25 mouse cellular contexts compared by ENCODE assay signal in genomic region chr7:113626734-113627133, GRCm38 (mm10).
"Had no signal": no experiment of that assay in that cellular context is flagged by ENCODE, and none has a peak within 500 bp of the region (broad histone marks: within the 10 kb centered on the region; RNA-seq: fewer than 3 reads in every experiment).

No protein-coding gene starts in this region.

- H3K27me3 ChIP-seq: hindbrain, embryonic 13.5 days; hindbrain, embryonic 15.5 days; limb, embryonic 12.5 days; liver, embryonic 13.5 days; liver, embryonic 15.5 days had no signal

- H3K4me3 ChIP-seq: heart, adult 2 months; hindbrain, embryonic 13.5 days; hindbrain, embryonic 15.5 days; layer of hippocampus, adult 2 months; left cerebral cortex, adult 2 months; limb, embryonic 10.5 days; limb, embryonic 12.5 days; liver, embryonic 13.5 days; liver, embryonic 15.5 days had no signal

- ATAC-seq: forebrain, postnatal 0 days; hindbrain, postnatal 0 days; intestine, embryonic 16.5 days; liver, postnatal 0 days had no signal

- H3K4me1 ChIP-seq: limb, embryonic 10.5 days; limb, embryonic 12.5 days; liver, embryonic 13.5 days; liver, embryonic 15.5 days had no signal

- DNase-seq: forebrain, postnatal 0 days; gastrocnemius, postnatal 14 days; gastrocnemius, postnatal 36 days; heart, adult 2 months; heart, postnatal 10 days; kidney, adult 11 months; kidney, adult 2 months; kidney, adult 9 months; kidney, postnatal 10 days; kidney, postnatal 25 days; kidney, postnatal 4 days; liver; liver, embryonic 13.5 days; liver, postnatal 0 days; lung, adult 2 months had no signal

- H3K36me3 ChIP-seq: hindbrain, embryonic 13.5 days; hindbrain, embryonic 15.5 days; limb, embryonic 10.5 days; limb, embryonic 12.5 days; liver, embryonic 13.5 days; liver, embryonic 15.5 days had no signal

- H3K4me2 ChIP-seq: hindbrain, embryonic 13.5 days; hindbrain, embryonic 15.5 days; limb, embryonic 12.5 days; liver, embryonic 11.5 days; liver, embryonic 13.5 days; liver, embryonic 15.5 days had no signal

- H3K9ac ChIP-seq: forebrain, postnatal 0 days; hindbrain, embryonic 13.5 days; hindbrain, embryonic 15.5 days; limb, embryonic 12.5 days; liver, embryonic 13.5 days; liver, embryonic 15.5 days; liver, postnatal 0 days had no signal

- H3K9me3 ChIP-seq: hindbrain, embryonic 13.5 days; hindbrain, embryonic 15.5 days; limb, embryonic 10.5 days; liver, embryonic 13.5 days; liver, embryonic 15.5 days had no signal

- H3K27ac ChIP-seq: heart, adult 2 months; hindbrain, embryonic 13.5 days; hindbrain, embryonic 15.5 days; hindbrain, postnatal 0 days; layer of hippocampus, adult 2 months; left cerebral cortex, adult 2 months; limb, embryonic 10.5 days; limb, embryonic 12.5 days; liver, embryonic 13.5 days; liver, embryonic 15.5 days had no signal
